17 mouse cellular contexts compared by ENCODE assay signal in the genomic region with DNA sequence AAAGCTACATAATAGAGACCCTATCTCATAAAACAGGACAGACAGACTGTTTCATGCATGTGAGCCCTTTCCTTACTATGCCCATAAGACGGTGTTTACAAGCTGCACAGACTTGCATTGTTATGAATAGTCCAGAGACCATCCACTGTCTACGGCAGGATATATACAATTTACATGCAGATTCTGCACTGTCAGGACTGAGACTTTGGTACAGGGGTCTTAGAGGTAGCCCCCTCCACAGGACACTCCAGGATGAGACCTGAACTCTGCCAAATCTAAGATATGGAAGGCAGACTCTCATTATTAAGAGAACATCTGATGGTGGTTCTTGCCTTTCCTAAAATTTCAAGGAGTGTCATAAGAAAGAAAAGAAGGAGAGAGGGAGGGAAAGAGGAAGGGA. TPM values are rescaled to one million over a fixed set of nuclear protein-coding genes. Genes with fewer than 3 reads are reported as not detected.
DNase-seq lines count a peak whose midpoint lies in the region; ATAC-seq and TF ChIP-seq lines count a peak whose summit lies in the region.
"Had no signal": no experiment of that assay in that cellular context is flagged by ENCODE, and none has a peak within 500 bp of the region (broad histone marks: within the 10 kb centered on the region; RNA-seq: fewer than 3 reads in every experiment).

No protein-coding gene starts in this region.

- 67% methylated on average over 2 of the region's 2 CpGs for WGBS in forebrain, embryonic 16.5 days
- 75% methylated on average over 2 of the region's 2 CpGs for WGBS in forebrain, embryonic 15.5 days
- whole genome bisulfite sequencing in hindbrain, embryonic 15.5 days, result 58% methylated on average over 2 of the region's 2 CpGs
- WGBS in hindbrain, embryonic 11.5 days, result 82% methylated on average over 2 of the region's 2 CpGs
- 68% methylated on average over 2 of the region's 2 CpGs for whole genome bisulfite sequencing in midbrain, embryonic 15.5 days
- 91% methylated on average over 2 of the region's 2 CpGs for WGBS in midbrain, embryonic 10.5 days
- 92% methylated on average over 2 of the region's 2 CpGs for WGBS in limb, embryonic 10.5 days

- H3K4me3 ChIP-seq in forebrain, embryonic 16.5 days (replicated peaks; ENCODE audit: low read length), result no peak overlapping the region
- no peak overlapping the region for H3K4me3 ChIP-seq in forebrain, embryonic 15.5 days
- H3K4me3 ChIP-seq in hindbrain, embryonic 15.5 days, result no peak overlapping the region
- H3K4me3 ChIP-seq in hindbrain, embryonic 11.5 days (ENCODE audit: low read depth, low read length), result no peak overlapping the region
- no peak overlapping the region for H3K4me3 ChIP-seq in midbrain, embryonic 15.5 days
- no peak overlapping the region for H3K4me3 ChIP-seq in midbrain, embryonic 10.5 days
- no peak overlapping the region for H3K4me3 ChIP-seq in myocyte
- no peak overlapping the region for H3K4me3 ChIP-seq in limb, embryonic 10.5 days
- H3K4me3 ChIP-seq: forebrain, embryonic 10.5 days had no signal

- H3K36me3 ChIP-seq in forebrain, embryonic 16.5 days (ENCODE audit: control insufficient read depth, insufficient read depth), result no peaks in the 10 kb centered on the region
- H3K36me3 ChIP-seq in forebrain, embryonic 15.5 days, result no peaks in the 10 kb centered on the region
- no peaks in the 10 kb centered on the region for H3K36me3 ChIP-seq in hindbrain, embryonic 15.5 days
- H3K36me3 ChIP-seq in hindbrain, embryonic 11.5 days (ENCODE audit: control insufficient read depth, insufficient read depth, low read length), result no peaks in the 10 kb centered on the region
- H3K36me3 ChIP-seq in midbrain, embryonic 15.5 days (replicated peaks), result no peaks in the 10 kb centered on the region
- peaks cover 13% of the 10 kb centered on the region for H3K36me3 ChIP-seq in midbrain, embryonic 10.5 days
- no peaks in the 10 kb centered on the region for H3K36me3 ChIP-seq in myocyte (ENCODE audit: control insufficient read depth, insufficient read depth)
- H3K36me3 ChIP-seq in limb, embryonic 10.5 days, result peaks cover 12% of the 10 kb centered on the region

- H3K4me1 ChIP-seq in forebrain, embryonic 16.5 days (replicated peaks; ENCODE audit: control insufficient read depth, insufficient read depth, low read length), result peaks cover 17% of the 10 kb centered on the region
- H3K4me1 ChIP-seq in forebrain, embryonic 15.5 days, result peaks cover 26% of the 10 kb centered on the region
- H3K4me1 ChIP-seq in hindbrain, embryonic 15.5 days (replicated peaks), result peaks cover 28% of the 10 kb centered on the region
- H3K4me1 ChIP-seq in hindbrain, embryonic 11.5 days (replicated peaks; ENCODE audit: control insufficient read depth, insufficient read depth, low read length), result no peaks in the 10 kb centered on the region
- H3K4me1 ChIP-seq in midbrain, embryonic 15.5 days, result peaks cover 25% of the 10 kb centered on the region
- peaks cover 11% of the 10 kb centered on the region for H3K4me1 ChIP-seq in midbrain, embryonic 10.5 days
- H3K4me1 ChIP-seq in limb, embryonic 10.5 days, result peaks cover 12% of the 10 kb centered on the region

- peaks cover 100% of the 10 kb centered on the region for H3K79me2 ChIP-seq in myocyte (ENCODE audit: control insufficient read depth, insufficient read depth)

- no peaks in the 10 kb centered on the region for H3K9me3 ChIP-seq in forebrain, embryonic 16.5 days (ENCODE audit: control insufficient read depth, low read length)
- no peaks in the 10 kb centered on the region for H3K9me3 ChIP-seq in forebrain, embryonic 15.5 days
- no peaks in the 10 kb centered on the region for H3K9me3 ChIP-seq in hindbrain, embryonic 15.5 days
- H3K9me3 ChIP-seq in hindbrain, embryonic 11.5 days (ENCODE audit: control insufficient read depth, low read length), result no peaks in the 10 kb centered on the region
- no peaks in the 10 kb centered on the region for H3K9me3 ChIP-seq in midbrain, embryonic 15.5 days
- H3K9me3 ChIP-seq in midbrain, embryonic 10.5 days (replicated peaks), result no peaks in the 10 kb centered on the region; the same call in 1 of the 2 replicates
- H3K9me3 ChIP-seq in limb, embryonic 10.5 days (replicated peaks), result no peaks in the 10 kb centered on the region
- H3K9me3 ChIP-seq: G1E had no signal

- no peak overlapping the region for H3K4me2 ChIP-seq in forebrain, embryonic 16.5 days (ENCODE audit: low read length)
- H3K4me2 ChIP-seq in forebrain, embryonic 15.5 days (replicated peaks), result no peak overlapping the region
- H3K4me2 ChIP-seq in hindbrain, embryonic 15.5 days, result 0 out of 2 replicates have a peak overlapping the region, but pooled peaks have one; percentile 4
- no peak overlapping the region for H3K4me2 ChIP-seq in hindbrain, embryonic 11.5 days (replicated peaks; ENCODE audit: low read depth, low read length)
- no peak overlapping the region for H3K4me2 ChIP-seq in midbrain, embryonic 15.5 days
- H3K4me2 ChIP-seq in myocyte (ENCODE audit: low read depth), result peak overlapping the region; percentile 12

- no peak overlapping the region for H3K27ac ChIP-seq in forebrain, embryonic 16.5 days (ENCODE audit: low read length)
- no peak overlapping the region for H3K27ac ChIP-seq in forebrain, embryonic 15.5 days (replicated peaks)
- H3K27ac ChIP-seq in hindbrain, embryonic 15.5 days (replicated peaks), result no peak overlapping the region
- H3K27ac ChIP-seq in hindbrain, embryonic 11.5 days (ENCODE audit: low read depth, low read length), result no peak overlapping the region
- H3K27ac ChIP-seq in midbrain, embryonic 15.5 days, result no peak overlapping the region
- no peak overlapping the region for H3K27ac ChIP-seq in midbrain, embryonic 10.5 days (replicated peaks)
- no peak overlapping the region for H3K27ac ChIP-seq in limb, embryonic 10.5 days
- H3K27ac ChIP-seq: forebrain, embryonic 10.5 days had no signal

- H3ac ChIP-seq in myocyte (ENCODE audit: control insufficient read depth, insufficient read length), result no peak overlapping the region

- H3K9ac ChIP-seq in forebrain, embryonic 16.5 days (replicated peaks; ENCODE audit: low read depth, low read length), result no peak overlapping the region
- H3K9ac ChIP-seq in forebrain, embryonic 15.5 days (replicated peaks), result no peak overlapping the region
- H3K9ac ChIP-seq in hindbrain, embryonic 15.5 days, result no peak overlapping the region
- no peak overlapping the region for H3K9ac ChIP-seq in hindbrain, embryonic 11.5 days (ENCODE audit: low read depth, low read length)
- H3K9ac ChIP-seq in midbrain, embryonic 15.5 days, result no peak overlapping the region

- no peak for TF ChIP-seq POLR2A in myocyte (IDR thresholded peaks at IDR 0.05; ENCODE audit: insufficient read length, low read depth)

- DNase-seq in hindbrain, embryonic 11.5 days (ENCODE audit: low spot score), result no peak
- DNase-seq in midbrain, embryonic 10.5 days (ENCODE audit: low spot score), result no peak
- DNase-seq in limb, embryonic 10.5 days (ENCODE audit: low spot score), result no peak
- DNase-seq: cerebellum, adult 8-10 months; gastrocnemius, postnatal 14 days; kidney, postnatal 4 days; layer of hippocampus, postnatal 36 days; lung, postnatal 4 days; right cerebral cortex, postnatal 4 days; thymus, postnatal 36 days had no signal

- H3K27me3 ChIP-seq in forebrain, embryonic 16.5 days (replicated peaks; ENCODE audit: control insufficient read depth, insufficient read depth, low read length), result no peaks in the 10 kb centered on the region
- H3K27me3 ChIP-seq in forebrain, embryonic 15.5 days, result no peaks in the 10 kb centered on the region
- no peaks in the 10 kb centered on the region for H3K27me3 ChIP-seq in hindbrain, embryonic 15.5 days
- no peaks in the 10 kb centered on the region for H3K27me3 ChIP-seq in hindbrain, embryonic 11.5 days (ENCODE audit: control insufficient read depth, insufficient read depth, low read length)
- no peaks in the 10 kb centered on the region for H3K27me3 ChIP-seq in midbrain, embryonic 15.5 days (replicated peaks)
- no peaks in the 10 kb centered on the region for H3K27me3 ChIP-seq in midbrain, embryonic 10.5 days (ENCODE audit: low read depth, poor library complexity, severe bottlenecking)
- no peaks in the 10 kb centered on the region for H3K27me3 ChIP-seq in myocyte (ENCODE audit: control insufficient read depth, insufficient read depth, insufficient read length)
- H3K27me3 ChIP-seq in limb, embryonic 10.5 days (ENCODE audit: low read depth, poor library complexity, severe bottlenecking), result no peaks in the 10 kb centered on the region

- ATAC-seq in forebrain, embryonic 16.5 days, result 0 out of 2 replicates have a peak, but pooled peaks have one; percentile 21
- no peak for ATAC-seq in forebrain, embryonic 15.5 days (replicated peaks)
- 0 out of 2 replicates have a peak, but pooled peaks have one; percentile 32 for ATAC-seq in hindbrain, embryonic 15.5 days (ENCODE audit: low FRiP score, low read depth)
- no peak for ATAC-seq in hindbrain, embryonic 11.5 days (ENCODE audit: low FRiP score)
- ATAC-seq in midbrain, embryonic 15.5 days (replicated peaks), result peak; percentile 46; the same call in 1 of the 2 replicates

TF ChIP-seq in myocyte, 11 proteins besides CTCF, POLR2A, EP300 and RAD21 (continues in another document):
- TF ChIP-seq MYOG (IDR thresholded peaks at IDR 0.05; ENCODE audit: control insufficient read depth in 1 of 3, insufficient read depth in 1 of 3, insufficient read length in 2 of 3, low read depth in 2 of 3), result no peak
- TF ChIP-seq CEBPB (IDR thresholded peaks at IDR 0.05; ENCODE audit: insufficient read depth, poor library complexity, severe bottlenecking), result no peak
- no peak for TF ChIP-seq SRF (IDR thresholded peaks at IDR 0.05; ENCODE audit: control insufficient read depth, insufficient read length, low read depth)
- TF ChIP-seq E2F4 (IDR thresholded peaks at IDR 0.05; ENCODE audit: insufficient read depth), result no peak
- no peak for TF ChIP-seq REST (IDR thresholded peaks at IDR 0.05; ENCODE audit: insufficient read depth, insufficient read length)
- no peak for TF ChIP-seq TCF12 (IDR thresholded peaks at IDR 0.05; ENCODE audit: insufficient read depth, poor library complexity, severe bottlenecking)
- no peak for TF ChIP-seq POLR2AphosphoS2 (IDR thresholded peaks at IDR 0.05; ENCODE audit: insufficient read length, low read depth)
- no peak for TF ChIP-seq MYOD1 (IDR thresholded peaks at IDR 0.05; ENCODE audit: control insufficient read depth in 1 of 3, insufficient read length in 2 of 3, low read depth in 2 of 3)
- TF ChIP-seq MAX (IDR thresholded peaks at IDR 0.05; ENCODE audit: low read depth), result no peak

RNA-seq across cellular contexts. Expression of a gene that starts 6.8 kb away (rescaled TPM):
- 33.0 and 34.1 TPM in 2 replicates for polyA plus RNA-seq in forebrain, embryonic 16.5 days (2015; fragmentation: Nextera tagmentation; extraction: Ambion mirVana)
- polyA plus RNA-seq in forebrain, embryonic 15.5 days (2015; fragmentation: Nextera tagmentation; extraction: Ambion mirVana), result 35.8 and 35.9 TPM in 2 replicates
- polyA plus RNA-seq in hindbrain, embryonic 15.5 days (2015; fragmentation: Nextera tagmentation; extraction: Ambion mirVana), result 31.5 and 33.0 TPM in 2 replicates
- polyA plus RNA-seq in hindbrain, embryonic 11.5 days (2014; fragmentation: Nextera tagmentation; extraction: Ambion mirVana), result 41.5 and 44.7 TPM in 2 replicates
- polyA plus RNA-seq in midbrain, embryonic 15.5 days (2015; fragmentation: Nextera tagmentation; extraction: Ambion mirVana), result 33.6 and 37.5 TPM in 2 replicates
- 17.5 and 18.7 TPM in 2 replicates for polyA plus RNA-seq in midbrain, embryonic 10.5 days (2016; fragmentation: Nextera tagmentation; extraction: Ambion mirVana)
- polyA plus RNA-seq in myocyte (2012; fragmentation: generic; extraction: Trizol), result 15.4 TPM
- 15.5 and 18.0 TPM in 2 replicates for polyA plus RNA-seq in limb, embryonic 10.5 days (2016; fragmentation: Nextera tagmentation; extraction: Ambion mirVana)

Comparison
In these comparisons a context has a peak if more than half of its experiments do, and no peak if none do; other contexts are left out.
1. ATAC-seq: peak in forebrain, embryonic 16.5 days (single experiment), hindbrain, embryonic 15.5 days (single experiment) and midbrain, embryonic 15.5 days (single experiment); none in forebrain, embryonic 15.5 days (single experiment) and hindbrain, embryonic 11.5 days (single experiment).
2. H3K4me2 ChIP-seq: peak in hindbrain, embryonic 15.5 days (single experiment) and myocyte (single experiment); none in forebrain, embryonic 16.5 days (single experiment), forebrain, embryonic 15.5 days (single experiment), hindbrain, embryonic 11.5 days (single experiment) and midbrain, embryonic 15.5 days (single experiment).